Mouse (Mus musculus): ENCODE results near the gene Bcas2.

DNA sequence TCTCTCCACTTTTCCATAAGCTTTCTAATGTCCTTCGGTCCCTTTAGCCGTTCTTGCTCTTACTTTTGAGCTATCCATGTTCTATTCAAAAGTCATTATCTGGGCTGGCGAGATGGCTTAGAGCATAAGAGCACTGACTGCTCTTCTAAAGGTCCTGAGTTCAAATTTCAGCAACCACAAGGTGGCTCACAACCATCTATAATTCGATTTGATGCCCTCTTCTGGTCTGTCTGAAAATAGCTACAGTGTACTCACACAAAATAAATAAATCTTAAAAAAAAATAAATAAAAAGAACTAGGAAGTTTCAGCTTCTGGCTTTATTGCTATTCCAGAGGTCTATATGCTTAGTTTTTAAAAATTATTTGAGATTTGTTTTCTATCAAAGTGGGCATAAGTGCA, 23.7 kb upstream of the Bcas2 start:
- no peak for TF ChIP-seq MYOG (IDR thresholded peaks at IDR 0.05; ENCODE audit: control insufficient read depth in 1 of 3, insufficient read depth in 1 of 3, insufficient read length in 2 of 3, low read depth in 2 of 3)
- TF ChIP-seq E2F4 (IDR thresholded peaks at IDR 0.05; ENCODE audit: insufficient read depth): no peak
- no peak for TF ChIP-seq POLR2A (IDR thresholded peaks at IDR 0.05; ENCODE audit: insufficient read length, low read depth)

Measured in myocyte (in vitro differentiated cells).